Mouse (Mus musculus) kidney, adult 18-20 months (tissue): ENCODE measurements at regions not wholly inside any gene's neighbourhood (a gene's known extent, or its start where the extent isn't known, plus 50 kb on each side); places are given as distances from the start of the nearest gene placed in this dataset.
A peak's percentile ranks its signal among the peaks of the same experiment; 100 is the strongest.

Experiments
- DNase-seq: peaks from one replicate; pipeline ENCODE4 v3.0.0; 2021

- no peak for DNase-seq
These were observed 51.2 kb upstream of the Gm17304 start for GRCm38 (mm10) chr5:106557733-106558132.

DNA sequence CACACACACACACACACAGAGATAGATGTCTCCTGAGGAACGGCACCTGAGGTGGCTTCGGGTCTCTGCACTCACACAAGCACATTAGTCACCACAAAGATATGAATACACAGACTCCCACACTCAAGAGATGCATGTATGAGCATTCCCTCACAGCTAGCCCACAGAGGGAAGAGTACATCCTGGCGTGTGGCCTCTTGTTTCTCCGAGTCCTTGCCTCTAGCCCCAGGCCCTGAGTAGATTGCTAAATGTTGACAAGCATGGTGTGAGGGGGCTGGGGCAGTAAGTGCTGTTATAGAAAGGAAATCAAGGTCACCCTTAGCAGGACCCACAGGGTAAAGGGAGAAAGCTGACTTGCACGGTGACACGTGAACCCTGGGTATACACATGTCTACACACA is 69.6 kb upstream of the Gm17304 start:
- no peak for DNase-seq

- no peak for DNase-seq
These were observed 71.7 kb upstream of the Gm17304 start for GRCm38 (mm10) chr5:106537153-106537552.

GRCm38 (mm10) chr5:106536068-106536467 is 72.8 kb upstream of the Gm17304 start:
- no peak for DNase-seq

DNA sequence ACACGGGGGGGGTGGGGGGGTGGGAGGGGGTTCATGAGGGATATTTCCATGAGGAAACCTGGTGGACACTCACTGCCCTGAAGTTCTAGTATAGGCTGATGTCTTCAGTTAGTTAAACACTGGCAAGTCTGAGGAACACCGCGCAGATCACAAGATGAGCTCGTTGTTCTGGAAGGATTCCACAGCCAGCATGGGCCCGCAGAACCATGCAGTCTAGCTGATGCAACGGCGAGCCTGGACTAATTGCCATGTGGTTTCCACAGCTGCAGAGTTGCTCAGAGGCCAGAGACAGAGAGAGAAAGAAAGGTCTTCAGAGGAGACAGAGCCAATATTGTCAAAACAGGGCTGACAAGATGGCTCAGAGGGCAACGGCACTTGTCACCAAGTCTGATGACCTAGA is 70.8 kb upstream of the Barhl2 start:
- no peak for DNase-seq

DNA sequence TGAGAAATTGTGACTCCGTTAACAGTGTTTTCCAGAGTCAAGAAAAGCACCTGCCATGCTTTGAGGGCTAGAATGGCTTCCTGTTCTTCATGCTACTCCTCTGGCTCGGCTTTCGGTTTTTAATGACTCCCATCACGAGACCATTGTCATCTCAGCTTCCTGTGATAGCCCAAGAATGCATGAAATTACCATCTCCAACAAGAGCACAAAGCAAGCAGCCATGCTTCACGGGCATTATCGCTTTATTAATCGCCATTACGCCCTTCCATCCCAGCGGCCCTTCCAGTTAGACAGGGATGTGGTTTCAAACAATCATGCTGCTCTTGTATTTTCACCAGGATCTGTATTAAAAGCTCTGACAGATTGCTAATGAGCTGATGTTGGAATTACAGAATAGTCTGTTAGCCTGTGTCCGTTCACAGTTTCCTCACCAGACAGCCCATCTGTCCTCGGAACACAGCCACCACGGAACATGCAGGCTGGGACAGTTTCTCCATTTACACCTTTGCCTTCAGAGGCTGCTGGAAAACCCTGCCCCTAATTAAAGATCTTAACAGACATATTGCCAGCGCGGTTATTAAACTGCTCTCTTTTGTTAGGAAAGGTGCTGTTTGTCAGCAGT is 69.5 kb upstream of the Barhl2 start:
- no peak for DNase-seq

- no peak for DNase-seq
These were observed 54.6 kb upstream of the Barhl2 start for GRCm38 (mm10) chr5:106512423-106513089.

DNA sequence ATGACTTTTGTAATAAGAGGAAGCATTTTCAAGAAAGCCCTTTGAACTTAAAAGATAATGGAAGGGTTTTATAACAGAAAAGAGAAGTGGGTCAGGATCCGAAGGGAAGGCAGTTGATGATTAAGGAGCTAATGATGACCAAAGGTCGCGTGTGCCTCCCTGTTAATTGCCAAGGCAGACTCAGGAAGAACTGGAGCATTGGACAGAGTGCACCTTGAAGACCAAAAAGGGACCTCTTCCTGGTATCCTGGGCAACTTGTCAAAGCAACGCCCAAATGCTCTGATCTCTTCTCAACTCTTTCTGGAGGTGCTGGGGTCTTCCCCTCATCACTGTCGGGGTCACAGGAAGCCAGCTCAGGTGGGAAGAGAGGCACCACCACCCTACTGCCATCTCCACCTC is 49.9 kb upstream of the Barhl2 start:
- peak; percentile 12 for DNase-seq
